Mouse (Mus musculus) midbrain, embryonic 14.5 days (tissue): ENCODE results near the gene Prex1. TPM values are rescaled to one million over a fixed set of nuclear protein-coding genes. Genes with fewer than 3 reads are reported as not detected.
A peak's percentile ranks its signal among the peaks of the same experiment; 100 is the strongest.

ENCODE experiments used
- ATAC-seq: fragments of 200-750 bp; cut with Nextera tagmentation; 2 replicates; pipeline ENCODE4 v1.8.0; 2017; ENCODE audit warnings: moderate number of reproducible peaks, moderate library complexity; ENCODE audit not compliant: low FRiP score, low TSS enrichment
- DNase-seq: peaks from one replicate; pipeline ENCODE4 v3.0.0-alpha.2; 2015
- H3K27ac ChIP-seq: fragments of 300-500 bp; sonication (generic); replicated peaks from 2 replicates; pipeline ENCODE4 v1.5.1; 2014; ENCODE audit warnings: mild to moderate bottlenecking, low read depth, low read length, moderate library complexity
- H3K27me3 ChIP-seq: fragments of 300-500 bp; sonication (generic); 2 replicates; pipeline ENCODE4 v1.6.1; 2014; ENCODE audit warnings: low read length, control low read depth, mixed read lengths; ENCODE audit not compliant: control insufficient read depth, insufficient read depth
- H3K36me3 ChIP-seq: fragments of 300-500 bp; sonication (generic); 2 replicates; pipeline ENCODE4 v1.6.1; 2014; ENCODE audit warnings: low read length, control low read depth; ENCODE audit not compliant: control insufficient read depth, insufficient read depth
- H3K4me1 ChIP-seq: fragments of 300-500 bp; sonication (generic); 2 replicates; pipeline ENCODE4 v1.6.1; 2014; ENCODE audit warnings: mild to moderate bottlenecking, antibody characterized with exemption, low read length, control low read depth; ENCODE audit not compliant: control insufficient read depth, insufficient read depth
- H3K4me2 ChIP-seq: fragments of 300-500 bp; sonication (generic); 2 replicates; pipeline ENCODE4 v1.6.1; 2014; ENCODE audit warnings: mild to moderate bottlenecking, low read length, moderate library complexity
- H3K4me3 ChIP-seq: fragments of 300-500 bp; sonication (generic); replicated peaks from 2 replicates; pipeline ENCODE4 v1.5.1; 2014; ENCODE audit warnings: low read depth, low read length
- H3K9ac ChIP-seq: fragments of 300-500 bp; sonication (generic); replicated peaks from 2 replicates; pipeline ENCODE4 v1.6.1; 2014; ENCODE audit warnings: mild to moderate bottlenecking, low read length, moderate library complexity
- H3K9me3 ChIP-seq: fragments of 300-500 bp; sonication (generic); 2 replicates; pipeline ENCODE4 v1.6.1; 2016; ENCODE audit warnings: low read length, control low read depth, mixed read lengths; ENCODE audit not compliant: control insufficient read depth
- WGBS: fragments of 180-500 bp; shearing (Covaris S2); extraction: QIAGEN DNeasy Blood & Tissue Kit; methylation state at CpG from one replicate; pipeline ENCODE4 v1.1.7; 2014; 5-methylcytosine and 5-hydroxymethylcytosine counted together
- polyA plus RNA-seq: library from polyadenylated mRNA; unstranded; fragments of >200 nt; fragmentation: Nextera tagmentation; extraction: Ambion mirVana; gene quantifications from 2 replicates; pipeline ENCODE4 v1.2.1, GENCODE M21; 2014

Gene Prex1
- polyA plus RNA-seq, 1 experiment from 2014 or later = 24.2 TPM

GRCm38 (mm10) chr2:166608509-166608908 is 105.1 kb downstream of the Prex1 start:
- 23% methylated on average over 8 of the region's 8 CpGs for WGBS
- no peak overlapping the region for H3K27ac ChIP-seq
- H3K4me2 ChIP-seq = no peak overlapping the region
- DNase-seq = peak; percentile 35
- no peaks in the 10 kb centered on the region for H3K9me3 ChIP-seq
- no peak overlapping the region for H3K4me3 ChIP-seq
- H3K9ac ChIP-seq = no peak overlapping the region; the same call in 1 of the 2 replicates
- H3K4me1 ChIP-seq = no peaks in the 10 kb centered on the region
- no peaks in the 10 kb centered on the region for H3K27me3 ChIP-seq
- ATAC-seq = no peak
- H3K36me3 ChIP-seq = no peaks in the 10 kb centered on the region; the same call in 1 of the 2 replicates

- no peak overlapping the region for H3K4me2 ChIP-seq
- no peak overlapping the region for H3K9ac ChIP-seq
- no peak for ATAC-seq
- 86% methylated on average over 17 of the region's 17 CpGs for WGBS
- H3K4me1 ChIP-seq = no peaks in the 10 kb centered on the region
- H3K27ac ChIP-seq = no peak overlapping the region
- H3K9me3 ChIP-seq = no peaks in the 10 kb centered on the region
- DNase-seq = no peak
- no peaks in the 10 kb centered on the region for H3K27me3 ChIP-seq
- no peaks in the 10 kb centered on the region for H3K36me3 ChIP-seq
- no peak overlapping the region for H3K4me3 ChIP-seq
These were observed 107.0 kb downstream of the Prex1 start for GRCm38 (mm10) chr2:166606481-166607245.

GRCm38 (mm10) chr2:166606053-166606452 is 107.6 kb downstream of the Prex1 start:
- H3K36me3 ChIP-seq = no peaks in the 10 kb centered on the region
- H3K27ac ChIP-seq = no peak overlapping the region
- no peaks in the 10 kb centered on the region for H3K4me1 ChIP-seq
- ATAC-seq (no peak), DNase-seq (peak; percentile 18)
- H3K9me3 ChIP-seq = no peaks in the 10 kb centered on the region
- WGBS = 71% methylated on average over 6 of the region's 6 CpGs
- no peak overlapping the region for H3K9ac ChIP-seq
- H3K4me2 ChIP-seq = no peak overlapping the region
- no peak overlapping the region for H3K4me3 ChIP-seq
- no peaks in the 10 kb centered on the region for H3K27me3 ChIP-seq

GRCm38 (mm10) chr2:166605164-166605831 is 108.3 kb downstream of the Prex1 start:
- no peaks in the 10 kb centered on the region for H3K4me1 ChIP-seq
- ATAC-seq (no peak), DNase-seq (no peak)
- no peaks in the 10 kb centered on the region for H3K27me3 ChIP-seq
- no peak overlapping the region for H3K4me2 ChIP-seq
- H3K4me3 ChIP-seq = no peak overlapping the region
- H3K9me3 ChIP-seq = no peaks in the 10 kb centered on the region
- H3K27ac ChIP-seq = no peak overlapping the region
- H3K36me3 ChIP-seq = no peaks in the 10 kb centered on the region
- 88% methylated on average over 12 of the region's 12 CpGs for WGBS
- no peak overlapping the region for H3K9ac ChIP-seq

GRCm38 (mm10) chr2:166602948-166603347 is 110.7 kb downstream of the Prex1 start:
- 96% methylated on average over 3 of the region's 3 CpGs for WGBS
- Histone ChIP-seq H3K36me3 (no peaks in the 10 kb centered on the region), H3K27me3 (no peaks in the 10 kb centered on the region), H3K4me2 (no peak overlapping the region), H3K4me3 (no peak overlapping the region), H3K9ac (no peak overlapping the region), H3K9me3 (no peaks in the 10 kb centered on the region), H3K27ac (no peak overlapping the region), H3K4me1 (no peaks in the 10 kb centered on the region)
- DNase-seq (no peak), ATAC-seq (no peak)

- H3K9ac ChIP-seq = no peak overlapping the region
- H3K4me1 ChIP-seq = no peaks in the 10 kb centered on the region
- H3K27ac ChIP-seq = no peak overlapping the region
- H3K9me3 ChIP-seq = no peaks in the 10 kb centered on the region
- no peaks in the 10 kb centered on the region for H3K36me3 ChIP-seq
- H3K4me3 ChIP-seq = no peak overlapping the region
- DNase-seq = no peak
- no peak for ATAC-seq
- no peak overlapping the region for H3K4me2 ChIP-seq
- WGBS = 91% methylated on average over 18 of the region's 18 CpGs
- no peaks in the 10 kb centered on the region for H3K27me3 ChIP-seq
These were observed 112.2 kb downstream of the Prex1 start for GRCm38 (mm10) chr2:166601420-166601819.

GRCm38 (mm10) chr2:166598453-166599155 is 115.0 kb downstream of the Prex1 start:
- Histone ChIP-seq H3K9me3 (no peaks in the 10 kb centered on the region), H3K4me2 (no peak overlapping the region), H3K36me3 (no peaks in the 10 kb centered on the region), H3K4me3 (no peak overlapping the region), H3K9ac (no peak overlapping the region), H3K4me1 (no peaks in the 10 kb centered on the region), H3K27me3 (no peaks in the 10 kb centered on the region), H3K27ac (no peak overlapping the region)
- DNase-seq (no peak), ATAC-seq (no peak)
- WGBS = 92% methylated on average over 12 of the region's 12 CpGs

- no peak overlapping the region for H3K4me2 ChIP-seq
- H3K4me1 ChIP-seq = no peaks in the 10 kb centered on the region
- H3K27me3 ChIP-seq = no peaks in the 10 kb centered on the region
- WGBS = 84% methylated on average over 6 of the region's 6 CpGs
- no peak overlapping the region for H3K27ac ChIP-seq
- no peak overlapping the region for H3K4me3 ChIP-seq
- no peak overlapping the region for H3K9ac ChIP-seq
- no peaks in the 10 kb centered on the region for H3K9me3 ChIP-seq
- H3K36me3 ChIP-seq = no peaks in the 10 kb centered on the region
- DNase-seq (no peak), ATAC-seq (no peak)
These were observed 115.9 kb downstream of the Prex1 start for GRCm38 (mm10) chr2:166597763-166598162.
